Mouse (Mus musculus) brain, embryonic 14.5 days (tissue): Measurements from ENCODE around the gene Elovl1. TPM values are rescaled to one million over a fixed set of nuclear protein-coding genes. Genes with fewer than 3 reads are reported as not detected.

Experiments used
- DNase-seq: peaks from one replicate; pipeline ENCODE4 v3.0.0-alpha.2; 2011; ENCODE audit warnings: low read depth
- CTCF ChIP-seq: fragments of 200-500 bp; IDR thresholded peaks from 2 replicates; pipeline ENCODE4 v1.5.1; 2012; ENCODE audit warnings: inconsistent platforms, mild to moderate bottlenecking, moderate library complexity, borderline replicate concordance; ENCODE audit not compliant: insufficient read depth, insufficient read length; ENCODE audit errors: extremely low read depth
- POLR2A ChIP-seq: fragments of 200-500 bp; IDR thresholded peaks from 2 replicates; pipeline ENCODE4 v1.6.1; 2012; ENCODE audit warnings: mild to moderate bottlenecking, inconsistent platforms, borderline replicate concordance; ENCODE audit not compliant: poor library complexity, insufficient read depth, insufficient read length, severe bottlenecking; ENCODE audit errors: extremely low read depth
- polyA plus RNA-seq: library from polyadenylated mRNA; depleted of rRNA; stranded (reverse); fragments of >200 nt; gene quantifications from 2 replicates; pipeline ENCODE4 v1.2.3, GENCODE M21; 2012; rRNA removed

Elovl1 gene
- polyA plus RNA-seq = 48.5 and 56.6 TPM in 2 replicates

DNA sequence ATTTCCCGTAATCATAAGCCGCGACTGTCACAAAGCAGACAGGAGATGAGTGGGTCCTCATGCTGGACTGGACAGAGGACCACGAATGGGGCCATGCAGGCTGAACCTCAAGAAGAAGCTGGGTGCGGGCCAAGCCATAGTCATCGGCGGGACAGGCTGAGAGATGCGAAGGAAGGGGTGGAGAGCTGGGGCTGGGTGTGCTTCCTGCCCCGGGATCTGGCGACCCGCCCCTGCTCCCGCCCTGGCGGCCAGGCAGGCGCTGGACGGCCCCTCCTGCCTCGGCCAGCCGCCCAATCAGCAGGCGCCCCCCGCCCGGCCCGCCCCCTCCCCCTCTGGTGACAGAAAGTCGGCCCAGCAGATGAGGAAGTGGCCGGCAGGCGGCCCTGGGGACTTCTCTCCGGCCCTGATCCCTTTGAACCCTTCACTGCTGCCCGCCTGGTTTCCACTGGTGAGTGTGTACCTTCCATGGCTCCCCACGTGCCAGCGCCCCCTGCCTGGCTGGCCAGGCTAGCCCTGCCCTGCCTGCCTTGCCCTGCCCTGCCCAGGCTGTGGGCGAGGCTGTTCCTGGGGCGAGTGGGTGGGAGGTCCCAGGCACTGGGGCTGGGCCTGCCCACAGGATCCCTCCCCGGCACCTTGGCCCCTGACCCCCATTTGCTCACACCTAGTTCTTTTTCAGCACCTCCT is at the start of gene Elovl1:
Gene Elovl1 (plus strand): TSS at position 326 of the 684 bp plus-strand sequence.
- TF ChIP-seq CTCF = peak; percentile 31; the same call in 1 of the 2 replicates
- peak; percentile 61; the same call in 1 of the 2 replicates for TF ChIP-seq POLR2A
- peak; percentile 90 for DNase-seq

DNA sequence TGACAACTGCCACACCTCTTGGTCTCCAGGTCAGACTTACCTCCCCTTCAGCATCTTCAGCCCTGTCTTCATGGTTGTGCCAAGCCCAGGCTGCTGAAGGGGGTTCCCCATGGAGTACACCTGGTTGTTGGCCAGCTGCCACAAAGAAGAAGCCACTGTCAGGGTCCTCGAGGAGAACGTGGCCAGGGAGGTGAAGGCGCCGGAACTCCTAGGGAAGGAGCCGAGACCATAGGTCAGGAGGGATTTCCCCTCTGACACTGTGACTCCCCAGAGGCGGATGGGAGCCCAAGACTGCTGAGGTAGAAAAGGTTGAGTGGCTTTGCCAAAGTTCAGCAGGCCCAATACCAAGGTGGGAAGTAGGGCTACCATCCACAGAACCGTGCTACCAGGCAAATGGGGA is 44.6 kb upstream of the Elovl1 start:
- TF ChIP-seq CTCF (no peak), POLR2A (no peak)
- no peak for DNase-seq

DNA sequence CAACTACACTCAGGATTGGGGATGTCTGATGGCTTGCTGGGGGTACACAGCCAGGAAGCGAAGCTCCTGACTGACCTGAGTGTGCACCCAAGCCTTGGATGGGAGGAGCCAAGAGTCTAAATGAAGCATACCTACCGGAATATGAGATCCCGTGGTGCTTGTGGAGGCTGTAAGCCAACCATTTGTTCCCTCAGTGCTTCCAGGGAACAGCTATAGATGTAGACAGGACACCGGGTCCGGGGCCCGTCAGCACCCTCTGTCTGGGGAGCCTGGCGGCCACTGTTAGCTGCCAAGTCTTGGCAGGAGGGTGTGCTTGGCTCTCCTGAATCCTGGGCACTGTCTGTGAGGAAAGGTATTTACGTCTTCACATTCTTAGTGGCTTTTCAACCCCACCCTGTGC is 40.6 kb upstream of the Elovl1 start:
- no peak for DNase-seq
- TF ChIP-seq POLR2A = no peak
- TF ChIP-seq CTCF = no peak

DNA sequence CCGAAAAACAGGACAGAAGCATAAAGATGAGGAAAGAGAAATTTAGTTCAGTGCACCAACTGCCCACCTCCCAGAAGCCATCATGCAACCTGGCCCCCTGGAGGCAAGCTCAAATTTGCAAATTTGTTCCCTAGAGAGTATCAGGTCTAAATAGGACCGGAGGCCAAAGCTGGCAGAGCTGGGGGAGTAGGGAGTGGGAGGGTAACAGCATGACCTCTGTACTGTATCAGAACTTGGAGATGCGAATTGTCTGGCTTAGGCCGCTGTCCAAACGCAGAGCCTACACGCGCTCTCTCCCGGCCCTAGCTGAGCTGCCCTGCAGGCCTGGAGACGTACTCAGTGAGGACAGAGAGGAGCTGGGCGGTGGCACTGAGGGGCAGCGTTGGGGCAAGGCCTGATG is 37.7 kb upstream of the Elovl1 start:
- TF ChIP-seq CTCF (no peak), POLR2A (no peak)

DNA sequence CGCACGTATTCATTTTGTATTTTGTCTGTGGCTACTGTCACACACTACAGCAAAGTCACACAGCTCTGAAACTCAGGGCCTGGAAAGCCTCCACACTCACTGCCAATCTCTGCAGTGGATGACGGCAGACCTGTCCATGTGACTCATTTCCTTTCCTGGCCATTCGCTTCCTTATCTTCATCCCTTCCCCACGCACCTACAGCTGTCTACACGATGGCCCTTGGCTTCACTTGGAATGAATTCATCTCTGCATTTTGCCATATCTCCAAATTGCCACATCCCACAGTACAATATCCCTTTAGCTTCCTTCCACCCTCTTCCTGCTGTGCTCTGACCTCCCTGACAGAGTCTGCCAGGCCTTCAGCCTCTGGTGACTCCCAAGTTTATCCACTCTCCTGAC is 33.4 kb upstream of the Elovl1 start:
- no peak for DNase-seq
- TF ChIP-seq CTCF (no peak), POLR2A (no peak)

More for the DNA sequence above, 37.7 kb upstream of the Elovl1 start:
- no peak for DNase-seq

DNA sequence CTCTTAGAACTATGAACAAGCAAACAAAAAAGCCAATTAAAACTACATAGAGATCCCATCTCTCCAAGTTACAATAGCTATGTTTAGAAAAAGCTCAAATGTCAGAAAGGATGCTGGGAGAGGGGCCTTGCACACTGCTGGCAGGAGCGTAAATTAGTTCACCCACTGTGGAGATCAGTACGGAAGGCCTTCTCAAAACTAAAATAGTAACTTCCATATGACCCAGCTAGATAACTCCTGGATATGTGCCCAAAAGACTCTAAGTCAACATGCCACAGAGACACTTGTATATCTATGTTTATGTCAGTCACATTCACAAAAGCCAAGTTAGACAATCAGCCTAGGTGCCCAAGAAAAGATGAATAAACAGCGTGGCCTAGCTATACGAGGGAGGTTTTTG is 32.6 kb upstream of the Elovl1 start:
- DNase-seq = no peak

DNA sequence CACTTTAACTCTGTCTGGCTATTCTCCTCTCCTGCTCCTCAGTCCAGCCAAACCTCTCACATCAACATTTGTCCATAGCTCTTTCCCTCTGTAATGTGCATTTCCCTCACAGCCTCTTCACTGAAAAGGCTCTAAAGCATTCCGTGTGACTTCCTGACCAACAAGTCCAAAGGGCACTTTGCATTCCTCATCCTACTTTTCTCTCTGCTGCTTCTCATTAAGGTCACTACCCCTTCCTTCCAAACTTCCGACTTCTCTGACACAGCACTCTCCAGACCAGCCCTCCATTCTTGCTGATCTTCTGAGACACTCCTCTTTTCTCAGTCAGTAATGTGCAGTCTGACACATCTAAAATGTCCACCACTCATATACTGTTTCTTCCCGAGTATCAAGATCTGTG is 31.5 kb upstream of the Elovl1 start:
- TF ChIP-seq CTCF (no peak), POLR2A (no peak)
- DNase-seq = no peak

More for the DNA sequence above, 32.6 kb upstream of the Elovl1 start:
- TF ChIP-seq POLR2A = no peak
- no peak for TF ChIP-seq CTCF

DNA sequence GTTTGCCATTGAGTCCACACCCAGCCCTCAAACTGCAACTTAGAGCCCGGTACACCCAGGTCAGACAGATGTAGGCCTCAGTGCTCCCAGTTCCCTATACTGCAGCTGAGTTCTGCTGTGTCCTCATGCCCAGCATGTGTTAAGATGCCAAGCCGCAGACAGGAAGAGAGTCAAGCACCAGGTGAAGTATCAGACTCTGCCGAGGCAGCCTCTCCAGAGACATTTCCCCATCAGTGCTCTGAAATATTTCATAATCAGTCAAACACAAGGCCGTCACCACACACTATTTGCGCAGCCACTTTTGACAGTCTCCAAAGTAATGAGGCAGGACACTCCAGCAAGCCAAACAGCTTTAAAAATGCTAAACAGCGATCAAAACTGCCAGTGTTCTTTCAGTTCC is 29.5 kb upstream of the Elovl1 start:
- TF ChIP-seq POLR2A = no peak
- TF ChIP-seq CTCF = no peak
- no peak for DNase-seq

DNA sequence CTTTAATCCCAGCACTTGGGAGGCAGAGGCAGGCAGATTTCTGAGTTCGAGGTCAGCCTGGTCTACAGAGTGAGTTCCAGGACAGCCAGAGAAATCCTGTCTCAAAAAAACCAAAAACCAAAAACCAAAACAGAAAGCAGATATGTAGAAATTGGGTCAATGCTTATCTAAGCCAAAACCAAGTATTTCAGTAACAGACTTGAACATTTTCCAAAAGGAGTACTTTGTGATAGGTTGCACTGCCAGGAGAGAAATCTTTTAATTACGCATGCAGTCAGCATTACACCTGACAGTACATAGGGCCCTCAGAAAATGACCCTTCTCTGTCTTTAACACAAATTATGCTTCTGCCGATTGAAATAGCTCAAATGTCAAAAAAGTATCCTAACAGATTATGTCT is 26.5 kb upstream of the Elovl1 start:
- DNase-seq = no peak
- TF ChIP-seq POLR2A (no peak), CTCF (no peak)

DNA sequence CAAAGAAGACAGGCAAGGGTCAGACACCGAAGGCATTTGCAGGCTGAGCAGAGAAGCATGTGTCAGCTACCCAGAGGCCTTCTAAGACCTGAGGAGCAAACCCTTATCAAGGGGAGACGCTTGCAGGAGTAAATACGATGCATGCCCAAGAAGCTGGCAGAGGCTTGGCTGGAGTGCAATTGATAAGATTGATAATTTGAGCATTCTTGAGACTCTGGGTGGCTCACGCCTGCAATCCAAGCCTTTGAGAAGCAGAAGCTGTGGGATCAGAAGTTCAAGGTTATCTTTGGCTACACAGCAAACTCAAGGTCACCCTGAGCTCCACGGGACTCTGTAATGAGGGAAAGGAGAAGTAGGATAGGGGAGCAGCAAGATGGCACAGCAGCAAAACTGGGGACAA is 26.0 kb upstream of the Elovl1 start:
- DNase-seq = no peak
- TF ChIP-seq POLR2A = no peak
- no peak for TF ChIP-seq CTCF

DNA sequence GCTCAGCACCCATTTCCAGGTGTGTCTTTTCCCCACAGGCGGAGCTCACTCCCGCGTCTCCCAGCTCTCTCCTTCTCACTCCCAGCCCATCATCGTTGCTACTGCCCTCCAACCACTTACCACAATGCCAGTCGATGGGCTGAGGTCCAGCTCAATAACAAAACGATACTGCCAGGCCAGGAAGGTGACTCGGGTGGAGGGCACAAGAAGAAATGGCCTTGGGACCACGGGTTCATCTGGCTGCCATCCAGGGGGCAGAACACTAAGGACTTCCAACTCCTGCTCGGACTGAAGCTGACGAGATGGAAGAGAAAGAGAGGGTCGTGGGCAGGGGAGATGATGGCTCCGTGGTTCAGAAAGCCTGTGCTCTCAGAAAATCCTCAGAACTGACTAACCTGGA is 25.2 kb upstream of the Elovl1 start:
- DNase-seq = no peak
- TF ChIP-seq POLR2A = no peak
- TF ChIP-seq CTCF = no peak
